Mouse (Mus musculus): ENCODE data around the gene Gga1. TPM values are rescaled to one million over a fixed set of nuclear protein-coding genes. Genes with fewer than 3 reads are reported as not detected.
"Not testable (repeated sequence)": the region's sequence is repeated elsewhere in the genome, so short reads cannot be mapped to it uniquely, and the experiment has no call there.

Gene Gga1
- polyA plus RNA-seq, 1 experiment from 2014 or later, result 46.5 TPM

GRCm38 (mm10) chr15:78846805-78847204, 30.2 kb upstream of the Gga1 start:
- H3K9ac ChIP-seq; ATAC-seq (ENCODE audit: low FRiP score, low read depth); H3K9me3 ChIP-seq; H3K4me2 ChIP-seq (replicated peaks); H3K27ac ChIP-seq; H3K4me3 ChIP-seq: not testable (repeated sequence)
- Histone ChIP-seq H3K27me3 (peaks cover 33% of the 10 kb centered on the region), H3K36me3 (peaks cover 12% of the 10 kb centered on the region; the same call in 1 of the 2 replicates), H3K4me1 (peaks cover 35% of the 10 kb centered on the region)
- 88% methylated on average over 7 of the region's 7 CpGs for WGBS

GRCm38 (mm10) chr15:78848467-78848866, 28.5 kb upstream of the Gga1 start:
- Histone ChIP-seq H3K4me1 (peaks cover 22% of the 10 kb centered on the region), H3K9me3 (no peaks in the 10 kb centered on the region), H3K36me3 (peaks cover 12% of the 10 kb centered on the region; the same call in 1 of the 2 replicates), H3K27me3 (peaks cover 20% of the 10 kb centered on the region), H3K4me2 (replicated peaks) (no peak overlapping the region), H3K9ac (no peak overlapping the region), H3K27ac (no peak overlapping the region), H3K4me3 (no peak overlapping the region)
- 25% methylated on average over 5 of the region's 5 CpGs for WGBS
- ATAC-seq (ENCODE audit: low FRiP score, low read depth), result no peak

DNA sequence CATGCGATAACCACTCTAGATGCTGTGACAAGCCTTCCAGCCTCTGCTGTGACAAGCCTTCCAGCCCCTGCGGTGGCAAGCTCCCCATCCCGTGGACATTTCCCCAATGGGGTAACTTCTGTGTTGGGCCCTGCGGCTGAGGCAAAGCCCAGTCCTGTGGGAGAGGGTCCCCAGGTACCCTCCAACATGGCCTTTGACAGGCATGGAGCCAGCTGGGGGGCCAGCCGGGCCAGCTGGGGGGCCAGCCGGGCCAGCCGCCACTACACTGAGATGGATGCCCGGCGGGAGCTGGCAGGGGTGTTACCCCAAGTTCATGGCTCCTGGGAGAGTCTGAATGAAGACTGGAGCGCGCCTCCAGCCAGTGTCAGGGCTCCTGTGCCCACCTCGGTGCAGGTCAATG, 27.5 kb upstream of the Gga1 start:
- no peaks in the 10 kb centered on the region for H3K9me3 ChIP-seq
- no peak overlapping the region for H3K9ac ChIP-seq
- WGBS, result 84% methylated on average over 12 of the region's 12 CpGs
- H3K4me1 ChIP-seq, result peaks cover 13% of the 10 kb centered on the region
- H3K36me3 ChIP-seq, result peaks cover 12% of the 10 kb centered on the region; the same call in 1 of the 2 replicates
- no peak for ATAC-seq (ENCODE audit: low FRiP score, low read depth)
- H3K27me3 ChIP-seq, result peaks cover 10% of the 10 kb centered on the region
- H3K4me3 ChIP-seq, result no peak overlapping the region
- no peak overlapping the region for H3K27ac ChIP-seq
- H3K4me2 ChIP-seq (replicated peaks), result no peak overlapping the region

DNA sequence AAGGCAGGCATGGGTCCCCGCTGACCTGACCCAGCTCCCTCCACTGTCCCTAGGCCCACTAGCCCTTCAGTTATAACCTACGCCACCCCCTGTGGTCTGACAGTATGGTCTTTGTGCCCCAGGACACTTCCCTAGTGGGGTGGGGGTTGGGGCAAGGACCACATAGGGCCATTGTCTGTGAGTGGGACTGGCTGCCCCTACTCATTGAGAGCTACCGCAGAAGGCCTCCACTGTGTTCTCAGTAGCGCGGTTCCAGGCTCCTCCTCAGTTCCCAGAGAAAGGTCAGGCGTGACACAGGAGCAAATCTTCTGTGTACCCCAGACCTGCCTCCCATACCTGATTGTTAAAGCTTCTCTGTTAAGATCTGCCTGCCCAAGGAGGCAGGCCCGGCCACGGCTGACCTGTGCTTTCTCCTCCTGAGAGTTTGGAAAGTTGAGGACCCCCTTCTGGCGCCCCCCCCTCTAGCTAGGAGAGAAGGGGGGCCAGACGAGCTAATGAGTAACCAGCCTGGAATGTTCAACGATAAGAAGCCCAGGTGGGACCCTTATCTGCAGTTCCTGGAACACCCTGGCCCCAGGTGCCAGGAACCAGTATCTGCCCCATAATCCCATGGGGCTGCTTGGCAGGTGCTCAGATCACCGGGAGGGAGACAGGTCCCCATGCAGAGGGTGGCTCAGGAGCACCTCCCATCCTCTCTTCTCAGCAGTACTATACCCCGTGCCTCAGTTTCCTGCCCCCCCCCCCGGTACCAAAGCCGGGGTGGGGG, 26.7 kb upstream of the Gga1 start:
- no peak overlapping the region for H3K27ac ChIP-seq
- WGBS, result 74% methylated on average over 15 of the region's 15 CpGs
- no peaks in the 10 kb centered on the region for H3K9me3 ChIP-seq
- peaks cover 6% of the 10 kb centered on the region for H3K27me3 ChIP-seq
- H3K4me1 ChIP-seq, result peaks cover 7% of the 10 kb centered on the region; the same call in 1 of the 2 replicates
- H3K4me3 ChIP-seq, result no peak overlapping the region
- no peak overlapping the region for H3K4me2 ChIP-seq (replicated peaks)
- H3K9ac ChIP-seq, result no peak overlapping the region
- peaks cover 12% of the 10 kb centered on the region; the same call in 1 of the 2 replicates for H3K36me3 ChIP-seq
- ATAC-seq (ENCODE audit: low FRiP score, low read depth), result no peak

DNA sequence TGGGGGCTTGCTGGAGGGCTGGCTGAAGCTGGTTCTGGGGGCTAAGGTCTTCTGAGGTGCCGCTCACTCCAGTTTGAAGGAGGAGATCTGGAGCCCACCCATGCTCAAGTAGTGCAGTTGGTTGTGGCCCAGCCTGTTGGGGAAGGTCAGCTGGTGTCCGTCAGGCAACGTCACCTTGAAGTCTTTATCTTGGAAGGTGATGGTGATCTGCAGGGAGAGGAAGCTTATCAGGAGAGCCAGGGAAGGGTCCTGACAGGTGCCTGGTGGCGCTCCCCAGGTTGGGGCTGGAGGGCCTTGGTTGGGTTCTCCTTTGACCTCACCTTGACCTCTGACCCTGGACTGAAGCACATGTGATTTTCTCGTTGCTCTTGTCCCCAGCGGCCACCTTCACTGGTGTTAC, 26.0 kb upstream of the Gga1 start:
- ATAC-seq (ENCODE audit: low FRiP score, low read depth), result no peak

DNA sequence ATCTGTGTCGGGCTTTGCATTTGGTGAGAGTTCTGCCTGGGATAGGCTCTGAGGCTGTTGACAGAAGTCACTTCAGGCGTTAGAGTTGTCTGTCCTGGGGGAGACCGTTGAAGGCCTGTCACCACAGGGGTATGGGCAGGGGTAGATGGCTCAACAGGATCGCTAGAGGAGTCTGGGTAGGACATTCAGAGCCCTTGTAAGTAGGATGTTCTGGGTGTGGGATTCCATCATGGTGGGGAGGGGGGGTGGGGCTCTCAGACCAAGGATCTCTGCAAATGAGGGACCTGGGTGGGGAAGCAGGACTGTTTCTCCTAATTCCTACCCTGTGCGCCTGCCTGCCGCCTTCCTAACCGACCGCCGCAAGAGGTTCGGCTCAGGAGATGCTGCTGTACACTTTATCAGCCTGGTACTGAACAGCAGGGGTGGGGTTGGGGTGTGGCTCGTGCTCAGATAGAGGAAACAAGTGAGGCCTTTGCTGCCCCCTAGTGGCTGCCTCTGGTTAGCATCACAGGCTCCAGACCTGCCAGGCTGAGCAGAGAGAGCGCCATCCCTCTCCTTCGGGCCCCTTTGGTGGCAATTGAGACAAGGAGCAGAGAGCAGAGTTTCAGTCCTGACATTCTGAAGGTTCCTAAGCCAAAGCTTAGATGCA, 25.4 kb upstream of the Gga1 start:
- Histone ChIP-seq H3K4me2 (replicated peaks) (0 out of 2 replicates have a peak overlapping the region, but pooled peaks have one; percentile 11), H3K27ac (no peak overlapping the region), H3K4me3 (no peak overlapping the region), H3K27me3 (peaks cover 6% of the 10 kb centered on the region), H3K9ac (no peak overlapping the region), H3K36me3 (peaks cover 12% of the 10 kb centered on the region; the same call in 1 of the 2 replicates), H3K9me3 (no peaks in the 10 kb centered on the region), H3K4me1 (no peaks in the 10 kb centered on the region)
- WGBS, result 13% methylated on average over 13 of the region's 13 CpGs
- peak; percentile 82 for ATAC-seq (ENCODE audit: low FRiP score, low read depth)

More for the DNA sequence above, 26.0 kb upstream of the Gga1 start:
- WGBS, result 64% methylated on average over 6 of the region's 6 CpGs
- Histone ChIP-seq H3K27me3 (peaks cover 6% of the 10 kb centered on the region), H3K4me1 (no peaks in the 10 kb centered on the region; the same call in 1 of the 2 replicates), H3K27ac (no peak overlapping the region), H3K9ac (no peak overlapping the region), H3K36me3 (peaks cover 12% of the 10 kb centered on the region; the same call in 1 of the 2 replicates), H3K9me3 (no peaks in the 10 kb centered on the region), H3K4me3 (no peak overlapping the region), H3K4me2 (replicated peaks) (no peak overlapping the region)

GRCm38 (mm10) chr15:78855303-78855965, 21.6 kb upstream of the Gga1 start, which contains the start of gene Lgals2:
Gene Lgals2 (minus strand): TSS chr15:78855529.
- no peaks in the 10 kb centered on the region for H3K4me1 ChIP-seq
- H3K9me3 ChIP-seq, result no peaks in the 10 kb centered on the region
- H3K9ac ChIP-seq, result no peak within 1 kb of the TSS
- peaks cover 6% of the 10 kb centered on the region for H3K27me3 ChIP-seq
- no peak within 1 kb of the TSS for H3K27ac ChIP-seq
- no peaks in the 10 kb centered on the region for H3K36me3 ChIP-seq
- ATAC-seq (ENCODE audit: low FRiP score, low read depth), result no peak
- H3K4me3 ChIP-seq, result no peak within 1 kb of the TSS
- WGBS, result 78% methylated on average over 8 of the region's 8 CpGs
- H3K4me2 ChIP-seq (replicated peaks), result no peak within 1 kb of the TSS

GRCm38 (mm10) chr15:78857009-78857408, 20.0 kb upstream of the Gga1 start:
- H3K4me3 ChIP-seq, result no peak overlapping the region
- no peaks in the 10 kb centered on the region for H3K9me3 ChIP-seq
- WGBS, result 76% methylated on average over 7 of the region's 7 CpGs
- no peak for ATAC-seq (ENCODE audit: low FRiP score, low read depth)
- H3K27me3 ChIP-seq, result no peaks in the 10 kb centered on the region
- no peaks in the 10 kb centered on the region for H3K4me1 ChIP-seq
- H3K9ac ChIP-seq, result no peak overlapping the region
- no peak overlapping the region for H3K4me2 ChIP-seq (replicated peaks)
- no peak overlapping the region for H3K27ac ChIP-seq
- no peaks in the 10 kb centered on the region for H3K36me3 ChIP-seq

DNA sequence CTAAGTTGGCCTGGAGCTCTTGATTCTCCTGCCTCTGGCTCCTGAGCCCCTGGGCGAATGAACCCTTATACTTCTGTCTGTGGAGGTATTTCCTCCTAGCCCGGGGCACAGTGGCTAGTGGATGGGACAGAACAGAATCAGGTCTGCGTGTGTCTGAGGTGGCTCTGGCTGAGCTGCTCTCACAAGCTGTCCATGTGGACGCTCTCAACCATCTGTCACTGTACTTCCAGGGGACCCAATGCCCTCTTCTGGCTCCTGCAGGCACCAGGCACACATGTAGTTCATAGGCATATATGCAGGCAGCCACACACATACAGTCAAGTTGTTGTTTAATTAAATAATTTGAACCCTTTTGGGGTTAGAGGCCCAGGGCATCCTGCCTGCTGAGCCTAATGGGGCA, 17.7 kb upstream of the Gga1 start:
- Histone ChIP-seq H3K4me1 (0 out of 2 replicates have a peak, but pooled peaks cover 10% of the 10 kb centered on the region), H3K27ac (no peak overlapping the region), H3K4me3 (no peak overlapping the region), H3K9me3 (no peaks in the 10 kb centered on the region), H3K4me2 (replicated peaks) (no peak overlapping the region), H3K9ac (no peak overlapping the region), H3K36me3 (no peaks in the 10 kb centered on the region), H3K27me3 (no peaks in the 10 kb centered on the region)
- WGBS, result 72% methylated on average over 4 of the region's 4 CpGs
- no peak for ATAC-seq (ENCODE audit: low FRiP score, low read depth)

DNA sequence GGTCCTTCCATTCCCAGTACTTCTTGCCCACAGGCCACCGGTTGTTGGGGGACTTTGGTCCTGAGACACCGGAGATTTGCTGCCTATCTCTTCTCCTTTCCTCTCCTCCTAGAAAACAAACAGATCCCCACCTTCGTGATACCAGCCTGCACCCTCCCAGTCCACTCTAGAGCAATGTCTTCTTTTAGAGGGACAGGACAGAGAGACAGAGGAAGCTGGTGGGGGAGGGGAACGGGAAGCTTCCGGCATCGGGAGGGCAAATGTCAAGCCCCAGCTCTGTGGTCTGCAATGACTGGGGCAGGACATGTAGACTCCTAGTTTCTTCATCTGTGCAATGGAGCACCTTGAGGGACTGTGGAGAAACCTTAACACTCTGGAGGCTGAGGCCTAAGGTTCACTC, 17.3 kb upstream of the Gga1 start:
- Histone ChIP-seq H3K9me3 (no peaks in the 10 kb centered on the region), H3K27ac (no peak overlapping the region), H3K27me3 (no peaks in the 10 kb centered on the region), H3K4me1 (0 out of 2 replicates have a peak, but pooled peaks cover 10% of the 10 kb centered on the region), H3K4me2 (replicated peaks) (no peak overlapping the region), H3K4me3 (no peak overlapping the region), H3K9ac (no peak overlapping the region), H3K36me3 (no peaks in the 10 kb centered on the region)
- 73% methylated on average over 6 of the region's 6 CpGs for whole genome bisulfite sequencing
- no peak for ATAC-seq (ENCODE audit: low FRiP score, low read depth)

GRCm38 (mm10) chr15:78862280-78862679, 14.7 kb upstream of the Gga1 start:
- H3K27me3 ChIP-seq, result no peaks in the 10 kb centered on the region
- WGBS, result 88% methylated on average over 5 of the region's 5 CpGs
- 0 out of 2 replicates have a peak, but pooled peaks cover 10% of the 10 kb centered on the region for H3K4me1 ChIP-seq
- H3K4me3 ChIP-seq, result no peak overlapping the region
- ATAC-seq (ENCODE audit: low FRiP score, low read depth), result no peak
- no peak overlapping the region for H3K4me2 ChIP-seq (replicated peaks)
- H3K9me3 ChIP-seq, result no peaks in the 10 kb centered on the region
- no peak overlapping the region for H3K9ac ChIP-seq
- no peaks in the 10 kb centered on the region for H3K36me3 ChIP-seq
- H3K27ac ChIP-seq, result no peak overlapping the region

DNA sequence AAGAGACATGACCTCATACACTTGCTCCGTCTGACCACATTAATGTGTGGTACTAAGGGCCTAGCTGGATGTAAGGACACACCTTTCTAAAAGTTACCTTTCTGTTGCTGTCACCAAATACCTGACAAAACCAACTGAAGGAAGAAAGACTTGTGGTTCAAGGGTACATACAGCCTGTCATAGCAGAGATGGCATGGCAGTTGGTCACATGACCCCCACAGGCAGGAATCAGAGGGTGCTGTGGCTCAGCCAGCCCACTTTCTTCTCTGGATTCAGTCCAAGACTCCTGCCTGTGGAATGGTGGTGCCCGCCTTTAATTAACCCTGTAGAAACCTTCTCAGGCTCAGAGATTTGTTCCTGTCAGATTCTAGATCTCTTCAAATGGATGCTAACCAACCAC, 13.8 kb upstream of the Gga1 start:
- Histone ChIP-seq H3K9me3 (no peaks in the 10 kb centered on the region), H3K36me3 (no peaks in the 10 kb centered on the region), H3K4me3 (no peak overlapping the region), H3K9ac (no peak overlapping the region), H3K4me1 (peaks cover 11% of the 10 kb centered on the region; the same call in 1 of the 2 replicates), H3K27me3 (no peaks in the 10 kb centered on the region), H3K4me2 (replicated peaks) (no peak overlapping the region), H3K27ac (no peak overlapping the region)
- no peak for ATAC-seq (ENCODE audit: low FRiP score, low read depth)
- WGBS, result 74% methylated on average over 2 of the region's 2 CpGs

Measured in limb, embryonic 13.5 days (tissue).